Mouse (Mus musculus) layer of hippocampus, adult 8-10 months (tissue): ENCODE results near the gene Olfr493. TPM values are rescaled to one million over a fixed set of nuclear protein-coding genes. Genes with fewer than 3 reads are reported as not detected.

Experiments
- DNase-seq, 2 experiments: peaks; one replicate each; pipeline ENCODE4 v3.0.0; 2022; ENCODE audit warnings: low spot score in 2 of 2
- total RNA-seq, 4 experiments: library from RNA; stranded (reverse); gene quantifications; 2 replicates each; pipeline ENCODE4 v1.2.4; 2022

Gene Olfr493
- not detected for total RNA-seq

- DNase-seq, result no peak
Observed at GRCm38 (mm10) chr7:108346879-108347278, at the start of gene Olfr493. TSS of gene Olfr493 (minus strand) at chr7:108346979.

- no peak for DNase-seq
Observed at GRCm38 (mm10) chr7:108392867-108393266, 46.1 kb upstream of the Olfr493 start, which contains the start of gene Olfr495. TSS of gene Olfr495 (plus strand) at chr7:108393167.

GRCm38 (mm10) chr7:108365035-108365434, 18.3 kb upstream of the Olfr493 start, which contains the start of gene Olfr494:
TSS of gene Olfr494 (plus strand) at chr7:108365335.
- DNase-seq, result no peak

GRCm38 (mm10) chr7:108323574-108323973, 23.2 kb downstream of the Olfr493 start, which contains the start of gene Olfr492:
TSS of gene Olfr492 (minus strand) at chr7:108323674.
- no peak for DNase-seq

GRCm38 (mm10) chr7:108313151-108313550, 33.6 kb downstream of the Olfr493 start, which contains the start of gene Olfr491:
TSS of gene Olfr491 (plus strand) at chr7:108313451.
- no peak for DNase-seq

Other genes starting within 250 kb of the Olfr493 start
- gene Olfr482, start 249.4 kb downstream of the Olfr493 start, total RNA-seq, result 1 to 10 TPM; 1.3 to 2.1 (median 1.9) TPM
- gene Olfr483, start 246.1 kb downstream of the Olfr493 start, total RNA-seq, result not detected
- gene Olfr484, start 219.5 kb downstream of the Olfr493 start, total RNA-seq, result not detected
- not detected for gene Olfr485, start 187.1 kb downstream of the Olfr493 start, total RNA-seq
- not detected for gene Olfr486, start 174.2 kb downstream of the Olfr493 start, total RNA-seq
- not detected for gene Olfr487, start 132.3 kb downstream of the Olfr493 start, total RNA-seq
- not detected for gene Olfr488, start 88.6 kb downstream of the Olfr493 start, total RNA-seq
- not detected for gene Olfr490, start 58.0 kb downstream of the Olfr493 start, total RNA-seq
- gene Olfr491, start 33.5 kb downstream of the Olfr493 start, total RNA-seq, result not detected
- gene Olfr492, start 23.3 kb downstream of the Olfr493 start, total RNA-seq, result not detected
- not detected for gene Olfr494, start 18.4 kb upstream of the Olfr493 start, total RNA-seq
- gene Olfr495, start 46.2 kb upstream of the Olfr493 start, total RNA-seq, result not detected
- not detected for gene Olfr497, start 73.4 kb upstream of the Olfr493 start, total RNA-seq
- gene Olfr498, start 118.3 kb upstream of the Olfr493 start, total RNA-seq, result not detected
- not detected for gene Olfr502, start 178.1 kb upstream of the Olfr493 start, total RNA-seq
- gene Olfr503, start 197.5 kb upstream of the Olfr493 start, total RNA-seq, result not detected
- not detected for gene Olfr504, start 218.8 kb upstream of the Olfr493 start, total RNA-seq